Mouse (Mus musculus) forebrain, embryonic 10.5 days (tissue): ENCODE results near the gene Tex10. TPM values are rescaled to one million over a fixed set of nuclear protein-coding genes. Genes with fewer than 3 reads are reported as not detected.
"Not testable (repeated sequence)": the region's sequence is repeated elsewhere in the genome, so short reads cannot be mapped to it uniquely, and the experiment has no call there.

Experiments used
- DNase-seq: peaks from one replicate; pipeline ENCODE4 v3.0.0-alpha.2; 2017; ENCODE audit warnings: low spot score; ENCODE audit errors: extremely low spot score
- H3K27ac ChIP-seq: fragments of 300-500 bp; sonication (generic); 2 replicates; pipeline ENCODE4 v1.5.1; 2016; ENCODE audit warnings: mild to moderate bottlenecking
- H3K27me3 ChIP-seq: fragments of 300-500 bp; sonication (generic); 2 replicates; pipeline ENCODE4 v1.6.1; 2016; ENCODE audit warnings: mild to moderate bottlenecking; ENCODE audit not compliant: poor library complexity, severe bottlenecking
- H3K36me3 ChIP-seq: fragments of 300-500 bp; sonication (generic); replicated peaks from 2 replicates; pipeline ENCODE4 v1.6.1; 2016; ENCODE audit warnings: mild to moderate bottlenecking, moderate library complexity
- H3K4me1 ChIP-seq: fragments of 300-500 bp; sonication (generic); 2 replicates; pipeline ENCODE4 v1.6.1; 2016
- H3K4me3 ChIP-seq: fragments of 300-500 bp; sonication (generic); 2 replicates; pipeline ENCODE4 v1.5.1; 2016; ENCODE audit warnings: mild to moderate bottlenecking, moderate library complexity
- H3K9me3 ChIP-seq: fragments of 300-500 bp; sonication (generic); 2 replicates; pipeline ENCODE4 v1.6.1; 2016; ENCODE audit warnings: mild to moderate bottlenecking, moderate library complexity
- WGBS: fragments of 180-500 bp; shearing (Covaris S2); methylation state at CpG from one replicate; pipeline ENCODE4 v1.1.7; 2016; 5-methylcytosine and 5-hydroxymethylcytosine counted together
- polyA plus RNA-seq: library from polyadenylated mRNA; unstranded; fragments of >200 nt; fragmentation: Nextera tagmentation; extraction: Ambion mirVana; gene quantifications from 2 replicates; pipeline ENCODE4 v1.2.1, GENCODE M21; 2016

Gene Tex10
- polyA plus RNA-seq, 1 experiment from 2014 or later = 77.1 TPM

DNA sequence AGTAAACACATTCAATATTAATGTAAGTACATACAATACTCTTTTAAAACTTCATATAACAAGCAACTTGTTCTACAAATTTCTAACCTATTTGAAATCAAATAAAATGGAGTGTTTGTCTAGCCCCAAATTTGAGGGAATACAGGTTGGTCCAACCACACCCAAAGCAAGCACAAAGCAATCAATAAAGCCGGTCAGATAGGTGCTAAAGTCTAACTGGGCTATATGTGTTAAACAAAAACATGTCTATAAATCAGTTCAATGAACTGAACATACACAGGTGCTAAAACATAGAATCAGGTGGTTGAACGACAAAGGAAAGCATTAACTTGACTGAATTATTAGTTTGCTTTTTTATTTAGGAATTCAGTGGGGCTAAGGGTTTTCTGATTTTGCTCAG, 45.2 kb downstream of the Tex10 start:
- DNase-seq = no peak
- Histone ChIP-seq H3K4me1 (0 out of 2 replicates have a peak, but pooled peaks cover 3% of the 10 kb centered on the region), H3K4me3 (no peak overlapping the region), H3K36me3 (peaks cover 80% of the 10 kb centered on the region), H3K27ac (no peak overlapping the region), H3K9me3 (no peaks in the 10 kb centered on the region), H3K27me3 (no peaks in the 10 kb centered on the region)
- 89% methylated on average over 2 of the region's 2 CpGs for WGBS

DNA sequence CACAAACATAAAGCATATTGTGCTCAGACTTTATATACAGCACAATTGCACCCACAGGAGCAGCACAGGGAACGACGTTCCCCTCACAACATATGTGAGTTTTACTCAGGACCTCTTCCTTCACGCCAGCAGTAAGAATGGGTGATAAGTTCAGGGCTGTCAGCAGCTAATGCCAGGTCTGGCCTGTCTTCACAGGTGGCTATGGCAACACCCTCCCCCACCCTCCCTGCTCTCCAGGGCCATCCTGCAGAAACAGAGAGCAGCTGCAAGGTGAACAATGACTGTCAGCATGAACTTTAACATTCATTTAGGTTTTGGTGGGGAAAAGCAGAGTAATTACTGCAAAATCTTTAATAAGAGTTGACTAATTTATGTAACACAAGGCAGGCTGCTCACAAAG, 45.8 kb downstream of the Tex10 start:
- no peak overlapping the region for H3K4me3 ChIP-seq
- H3K36me3 ChIP-seq = peaks cover 80% of the 10 kb centered on the region
- H3K27me3 ChIP-seq = no peaks in the 10 kb centered on the region
- 0 out of 2 replicates have a peak, but pooled peaks cover 3% of the 10 kb centered on the region for H3K4me1 ChIP-seq
- H3K27ac ChIP-seq = no peak overlapping the region
- no peak for DNase-seq
- WGBS = 87% methylated on average over 3 of the region's 3 CpGs
- H3K9me3 ChIP-seq = no peaks in the 10 kb centered on the region

DNA sequence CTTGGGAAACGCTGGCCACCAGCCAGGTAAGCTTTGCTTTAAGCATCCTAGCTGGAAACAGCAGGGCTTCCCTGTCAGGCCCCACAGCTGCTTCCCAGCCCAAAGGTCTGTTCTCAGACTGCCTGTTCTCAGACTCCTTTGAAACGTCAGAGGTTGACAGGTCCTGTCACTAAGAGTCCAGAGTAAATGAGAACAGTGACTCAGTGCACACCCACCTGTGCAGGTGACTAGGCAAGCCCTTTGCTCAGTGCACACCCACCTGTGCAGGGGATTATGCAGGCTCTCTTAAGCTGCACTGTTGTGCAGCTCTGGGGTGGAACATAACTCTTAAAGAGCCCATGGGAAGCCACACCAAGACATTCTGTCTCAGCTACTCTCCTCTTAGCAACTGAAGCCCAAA, 49.5 kb downstream of the Tex10 start:
- H3K4me3 ChIP-seq = no peak overlapping the region
- no peak for DNase-seq
- peaks cover 75% of the 10 kb centered on the region for H3K36me3 ChIP-seq
- H3K9me3 ChIP-seq = no peaks in the 10 kb centered on the region
- no peaks in the 10 kb centered on the region for H3K27me3 ChIP-seq
- 0 out of 2 replicates have a peak, but pooled peaks cover 3% of the 10 kb centered on the region for H3K4me1 ChIP-seq
- no peak overlapping the region for H3K27ac ChIP-seq
- WGBS = 63% methylated on average over 2 of the region's 2 CpGs

- no peak for DNase-seq
- Histone ChIP-seq H3K36me3 (peaks cover 66% of the 10 kb centered on the region), H3K27ac (no peak overlapping the region), H3K4me1 (0 out of 2 replicates have a peak, but pooled peaks cover 2% of the 10 kb centered on the region), H3K4me3 (no peak overlapping the region), H3K27me3 (no peaks in the 10 kb centered on the region), H3K9me3 (no peaks in the 10 kb centered on the region)
- 97% methylated on average over 1 of the region's 1 CpGs for WGBS
These were observed 50.6 kb downstream of the Tex10 start for GRCm38 (mm10) chr4:48422633-48423032.

DNA sequence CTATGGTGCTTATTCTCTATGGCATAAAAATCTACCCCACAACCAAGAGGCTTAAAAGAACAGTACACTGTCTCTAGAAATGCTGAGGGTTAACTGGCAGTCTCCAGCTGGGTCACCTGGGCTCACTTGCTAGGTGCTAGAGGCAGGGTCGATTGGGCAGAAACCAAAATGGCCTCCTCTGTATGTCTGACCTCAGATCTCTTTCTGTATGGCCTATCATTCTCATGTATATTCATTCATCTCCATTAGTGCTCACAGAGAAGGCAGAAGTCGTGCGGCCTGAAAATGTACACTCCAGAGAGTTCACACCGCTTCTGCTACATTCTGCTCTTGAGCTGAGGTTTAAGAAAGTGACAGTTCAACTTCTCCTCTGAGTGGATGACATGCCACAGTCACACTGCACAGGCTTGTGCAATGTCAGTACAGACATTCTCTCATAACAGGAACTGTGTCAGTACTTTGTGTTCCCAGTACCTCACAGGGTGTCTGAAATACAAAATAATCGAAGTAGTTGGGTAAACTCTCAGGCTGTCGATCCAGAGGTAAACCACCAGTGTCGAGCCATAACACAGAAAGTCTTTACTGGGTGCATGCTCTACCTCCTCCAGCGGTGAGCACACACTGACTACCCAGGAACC, 54.3 kb downstream of the Tex10 start:
- no peak for DNase-seq
- no peaks in the 10 kb centered on the region for H3K4me1 ChIP-seq
- no peak overlapping the region for H3K27ac ChIP-seq
- WGBS = 89% methylated on average over 8 of the region's 8 CpGs
- H3K9me3 ChIP-seq = no peaks in the 10 kb centered on the region
- no peaks in the 10 kb centered on the region for H3K27me3 ChIP-seq
- H3K36me3 ChIP-seq = peaks cover 47% of the 10 kb centered on the region
- no peak overlapping the region for H3K4me3 ChIP-seq

DNA sequence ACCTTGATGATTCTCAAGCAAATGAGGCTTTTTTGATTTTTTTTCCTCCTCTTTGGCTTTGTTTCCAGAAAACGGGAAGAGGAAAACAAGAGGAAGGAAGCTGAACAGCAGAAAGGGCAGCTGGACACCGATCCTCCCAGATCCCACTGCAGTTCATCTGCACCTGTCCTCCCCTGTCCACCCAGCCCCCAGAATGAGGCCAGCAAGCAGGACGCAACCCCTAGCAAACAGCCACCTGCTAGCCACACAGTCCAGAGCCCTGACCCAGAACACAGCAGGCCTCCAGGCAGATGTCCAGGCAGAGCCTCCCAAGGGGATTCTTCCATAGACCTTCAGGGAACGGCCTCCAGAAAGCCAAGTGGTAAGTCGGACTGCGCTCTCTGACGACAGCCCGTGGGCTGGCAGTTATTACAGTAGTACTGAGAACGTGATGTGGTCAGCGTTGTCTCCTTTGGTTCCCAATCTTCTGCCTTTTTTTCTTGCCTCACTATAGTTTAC, 57.4 kb downstream of the Tex10 start:
- H3K9me3 ChIP-seq = no peaks in the 10 kb centered on the region
- H3K4me3 ChIP-seq = no peak overlapping the region
- no peaks in the 10 kb centered on the region for H3K4me1 ChIP-seq
- no peaks in the 10 kb centered on the region for H3K27me3 ChIP-seq
- H3K27ac ChIP-seq = no peak overlapping the region
- DNase-seq = no peak
- H3K36me3 ChIP-seq = peaks cover 18% of the 10 kb centered on the region
- 89% methylated on average over 10 of the region's 10 CpGs for WGBS

GRCm38 (mm10) chr4:48413473-48413872, 59.8 kb downstream of the Tex10 start:
- no peaks in the 10 kb centered on the region for H3K9me3 ChIP-seq
- 95% methylated on average over 8 of the region's 8 CpGs for WGBS
- H3K27ac ChIP-seq = no peak overlapping the region
- H3K36me3 ChIP-seq = no peaks in the 10 kb centered on the region
- DNase-seq = no peak
- no peaks in the 10 kb centered on the region for H3K4me1 ChIP-seq
- H3K27me3 ChIP-seq = no peaks in the 10 kb centered on the region
- H3K4me3 ChIP-seq = no peak overlapping the region

DNA sequence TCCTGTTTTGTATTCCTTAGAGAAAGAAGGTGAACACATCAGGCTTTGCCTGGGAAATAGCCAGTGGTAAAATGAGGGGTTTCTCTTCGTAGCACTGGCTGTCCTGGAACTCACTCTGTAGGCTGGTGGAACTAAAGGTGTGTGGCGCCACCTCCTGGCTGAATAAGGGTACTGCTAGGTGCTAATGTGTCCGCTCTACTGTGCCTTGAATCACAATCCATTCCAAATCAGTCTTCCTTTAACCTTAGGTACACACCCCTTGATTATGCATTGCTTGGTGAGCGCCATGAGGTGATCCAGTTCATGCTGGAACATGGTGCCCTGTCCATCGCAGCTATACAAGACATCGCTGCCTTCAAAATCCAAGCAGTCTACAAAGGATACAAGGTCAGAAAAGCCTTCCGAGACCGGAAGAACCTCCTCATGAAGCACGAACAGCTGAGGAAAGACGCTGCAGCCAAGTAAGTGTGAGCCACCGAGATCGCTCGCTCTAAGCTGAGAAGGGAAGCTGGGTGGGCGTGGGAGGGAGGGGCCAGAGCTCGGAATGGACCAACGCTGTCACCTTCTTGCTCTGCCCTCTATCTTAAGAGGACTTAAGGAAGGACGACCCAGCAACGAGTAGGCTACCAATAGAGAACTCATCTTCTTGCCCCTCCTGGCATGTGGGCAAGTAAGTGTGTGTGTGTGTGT, 65.8 kb downstream of the Tex10 start:
- Histone ChIP-seq H3K4me3 (no peak overlapping the region), H3K4me1 (no peaks in the 10 kb centered on the region), H3K27ac (no peak overlapping the region), H3K36me3 (no peaks in the 10 kb centered on the region), H3K9me3 (no peaks in the 10 kb centered on the region), H3K27me3 (no peaks in the 10 kb centered on the region)
- WGBS = 46% methylated on average over 18 of the region's 18 CpGs
- DNase-seq = peak; percentile 69

GRCm38 (mm10) chr4:48405724-48406491, 67.4 kb downstream of the Tex10 start:
- H3K4me1 ChIP-seq, DNase-seq, H3K36me3 ChIP-seq, H3K27ac ChIP-seq, H3K27me3 ChIP-seq, H3K4me3 ChIP-seq, H3K9me3 ChIP-seq: not testable (repeated sequence)
- 86% methylated on average over 9 of the region's 10 CpGs for WGBS

DNA sequence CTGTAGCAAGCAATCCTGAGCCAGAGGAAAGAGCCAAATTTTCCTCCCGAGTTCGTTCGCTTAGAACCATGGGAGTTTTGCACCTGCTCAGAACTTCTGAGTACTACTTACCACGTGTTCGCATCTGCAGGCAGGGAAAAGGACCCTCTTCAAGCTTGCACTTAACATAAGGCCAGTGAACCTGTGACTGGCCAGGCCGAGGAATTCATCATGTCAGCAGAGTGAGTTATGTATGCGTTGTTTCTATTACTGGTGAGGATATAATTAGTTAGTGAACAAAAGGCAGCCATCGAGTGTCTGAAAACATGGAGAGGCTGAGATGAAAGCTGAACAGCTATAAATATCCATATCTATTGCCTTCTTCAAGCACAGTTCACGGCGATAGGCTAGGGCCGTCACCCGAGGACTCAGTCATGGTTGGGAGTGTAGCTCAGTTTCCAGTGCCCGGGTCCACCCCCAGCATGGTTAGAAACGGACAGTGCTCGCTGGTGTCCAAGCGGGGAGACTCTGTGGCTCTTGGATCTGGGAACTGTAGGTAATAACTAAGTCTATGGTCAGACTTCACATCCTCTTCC, 70.1 kb downstream of the Tex10 start:
- no peaks in the 10 kb centered on the region for H3K27me3 ChIP-seq
- no peaks in the 10 kb centered on the region for H3K36me3 ChIP-seq
- no peaks in the 10 kb centered on the region for H3K9me3 ChIP-seq
- no peaks in the 10 kb centered on the region for H3K4me1 ChIP-seq
- H3K4me3 ChIP-seq = no peak overlapping the region
- DNase-seq = no peak
- 89% methylated on average over 16 of the region's 16 CpGs for WGBS
- H3K27ac ChIP-seq = no peak overlapping the region

DNA sequence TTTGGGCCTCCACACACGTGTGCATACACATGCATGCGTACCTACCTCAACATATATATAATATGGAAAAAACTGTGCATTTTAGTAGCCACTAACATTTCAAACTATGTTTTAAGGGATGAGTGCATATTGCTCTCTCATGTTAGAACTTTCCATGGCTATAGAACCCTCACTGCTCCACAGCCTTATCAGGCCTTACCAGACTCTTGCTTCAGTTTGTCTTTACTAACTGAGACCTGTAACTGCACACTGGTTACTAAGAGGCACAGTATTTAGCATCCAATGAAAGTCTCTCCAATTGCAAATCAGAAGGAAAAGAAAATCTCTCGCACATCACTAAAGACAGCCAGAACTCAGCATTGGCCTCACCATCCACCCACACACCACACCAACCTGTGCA, 76.3 kb downstream of the Tex10 start:
- DNase-seq = no peak
- peaks cover 7% of the 10 kb centered on the region; the same call in 1 of the 2 replicates for H3K36me3 ChIP-seq
- H3K4me3 ChIP-seq = no peak overlapping the region
- H3K4me1 ChIP-seq = no peaks in the 10 kb centered on the region
- no peak overlapping the region for H3K27ac ChIP-seq
- H3K27me3 ChIP-seq = no peaks in the 10 kb centered on the region
- 97% methylated on average over 3 of the region's 3 CpGs for WGBS
- H3K9me3 ChIP-seq = no peaks in the 10 kb centered on the region

- no peak for DNase-seq
- H3K27ac ChIP-seq = no peak overlapping the region
- H3K9me3 ChIP-seq = no peaks in the 10 kb centered on the region
- H3K27me3 ChIP-seq = no peaks in the 10 kb centered on the region
- no peaks in the 10 kb centered on the region for H3K4me1 ChIP-seq
- no peaks in the 10 kb centered on the region for H3K36me3 ChIP-seq
- 83% methylated on average over 5 of the region's 5 CpGs for WGBS
- no peak overlapping the region for H3K4me3 ChIP-seq
These were observed 90.8 kb downstream of the Tex10 start for GRCm38 (mm10) chr4:48382506-48382905.
